Mouse (Mus musculus): ENCODE results near the gene 4933402N22Rik. TPM values are rescaled to one million over a fixed set of nuclear protein-coding genes. Genes with fewer than 3 reads are reported as not detected.
"Not testable (repeated sequence)": the region's sequence is repeated elsewhere in the genome, so short reads cannot be mapped to it uniquely, and the experiment has no call there.

The 4933402N22Rik gene
- total RNA-seq (2014; fragmentation: Nextera tagmentation), result not detected in 2 replicates
- not detected in 2 replicates for total RNA-seq (2017)

GRCm38 (mm10) chr5:11917743-11918142, at the start of gene 4933402N22Rik:
4933402N22Rik (plus strand) TSS chr5:11918043.
- not testable (repeated sequence) for ATAC-seq (replicated peaks; ENCODE audit: poor library complexity, severe bottlenecking)

- not testable (repeated sequence) for ATAC-seq (replicated peaks; ENCODE audit: poor library complexity, severe bottlenecking)
Measured at GRCm38 (mm10) chr5:11923790-11924189, 5.9 kb downstream of the 4933402N22Rik start.

Other genes starting within 250 kb of the 4933402N22Rik start
- not detected in 2 replicates for gene Gm8922, start 236.1 kb upstream of the 4933402N22Rik start, total RNA-seq (2014; fragmentation: Nextera tagmentation)
- not detected in 2 replicates for gene Gm8922, start 236.1 kb upstream of the 4933402N22Rik start, total RNA-seq (2017)
- not detected in 2 replicates for gene Gm8926, start 147.5 kb upstream of the 4933402N22Rik start, total RNA-seq (2014; fragmentation: Nextera tagmentation)
- gene Gm8926, start 147.5 kb upstream of the 4933402N22Rik start, total RNA-seq (2017), result not detected in 2 replicates
- not detected in 2 replicates for gene Gm6465, start 72.5 kb upstream of the 4933402N22Rik start, total RNA-seq (2014; fragmentation: Nextera tagmentation)
- gene Gm6465, start 72.5 kb upstream of the 4933402N22Rik start, total RNA-seq (2017), result not detected in 2 replicates

Measured in granulocyte monocyte progenitor cell, adult 5-6 weeks (primary cell).